Mouse (Mus musculus) hindbrain, embryonic 12.5 days (tissue): Measurements from ENCODE around the gene Anks1b. TPM values are rescaled to one million over a fixed set of nuclear protein-coding genes. Genes with fewer than 3 reads are reported as not detected.

ENCODE experiments used
- ATAC-seq: fragments of 200-750 bp; cut with Nextera tagmentation; 2 replicates; pipeline ENCODE4 v1.8.0; 2017; ENCODE audit warnings: moderate TSS enrichment; ENCODE audit not compliant: low FRiP score
- H3K27ac ChIP-seq: fragments of 300-500 bp; sonication (generic); 2 replicates; pipeline ENCODE4 v1.5.1; 2016; ENCODE audit warnings: mild to moderate bottlenecking
- H3K27me3 ChIP-seq: fragments of 300-500 bp; sonication (generic); 2 replicates; pipeline ENCODE4 v1.6.1; 2016; ENCODE audit warnings: mild to moderate bottlenecking
- H3K36me3 ChIP-seq: fragments of 300-500 bp; sonication (generic); 2 replicates; pipeline ENCODE4 v1.6.1; 2016; ENCODE audit warnings: mild to moderate bottlenecking
- H3K4me1 ChIP-seq: fragments of 300-500 bp; sonication (generic); 2 replicates; pipeline ENCODE4 v1.6.1; 2016
- H3K4me2 ChIP-seq: fragments of 300-500 bp; sonication (generic); replicated peaks from 2 replicates; pipeline ENCODE4 v1.6.1; 2016; ENCODE audit warnings: mild to moderate bottlenecking
- H3K4me3 ChIP-seq: fragments of 300-500 bp; sonication (generic); 2 replicates; pipeline ENCODE4 v1.5.1; 2016; ENCODE audit warnings: mild to moderate bottlenecking
- H3K9ac ChIP-seq: fragments of 300-500 bp; sonication (generic); 2 replicates; pipeline ENCODE4 v1.6.1; 2016; ENCODE audit warnings: mild to moderate bottlenecking, moderate library complexity
- H3K9me3 ChIP-seq: fragments of 300-500 bp; sonication (generic); replicated peaks from 2 replicates; pipeline ENCODE4 v1.6.1; 2016; ENCODE audit warnings: mild to moderate bottlenecking
- WGBS: fragments of 180-500 bp; shearing (Covaris S2); methylation state at CpG from one replicate; pipeline ENCODE4 v1.1.7; 2016; 5-methylcytosine and 5-hydroxymethylcytosine counted together
- polyA plus RNA-seq: library from polyadenylated mRNA; unstranded; fragments of >200 nt; fragmentation: Nextera tagmentation; extraction: Ambion mirVana; gene quantifications from 2 replicates; pipeline ENCODE4 v1.2.1, GENCODE M21; 2016

Anks1b gene
- polyA plus RNA-seq, 1 experiment from 2014 or later: 26.1 TPM

DNA sequence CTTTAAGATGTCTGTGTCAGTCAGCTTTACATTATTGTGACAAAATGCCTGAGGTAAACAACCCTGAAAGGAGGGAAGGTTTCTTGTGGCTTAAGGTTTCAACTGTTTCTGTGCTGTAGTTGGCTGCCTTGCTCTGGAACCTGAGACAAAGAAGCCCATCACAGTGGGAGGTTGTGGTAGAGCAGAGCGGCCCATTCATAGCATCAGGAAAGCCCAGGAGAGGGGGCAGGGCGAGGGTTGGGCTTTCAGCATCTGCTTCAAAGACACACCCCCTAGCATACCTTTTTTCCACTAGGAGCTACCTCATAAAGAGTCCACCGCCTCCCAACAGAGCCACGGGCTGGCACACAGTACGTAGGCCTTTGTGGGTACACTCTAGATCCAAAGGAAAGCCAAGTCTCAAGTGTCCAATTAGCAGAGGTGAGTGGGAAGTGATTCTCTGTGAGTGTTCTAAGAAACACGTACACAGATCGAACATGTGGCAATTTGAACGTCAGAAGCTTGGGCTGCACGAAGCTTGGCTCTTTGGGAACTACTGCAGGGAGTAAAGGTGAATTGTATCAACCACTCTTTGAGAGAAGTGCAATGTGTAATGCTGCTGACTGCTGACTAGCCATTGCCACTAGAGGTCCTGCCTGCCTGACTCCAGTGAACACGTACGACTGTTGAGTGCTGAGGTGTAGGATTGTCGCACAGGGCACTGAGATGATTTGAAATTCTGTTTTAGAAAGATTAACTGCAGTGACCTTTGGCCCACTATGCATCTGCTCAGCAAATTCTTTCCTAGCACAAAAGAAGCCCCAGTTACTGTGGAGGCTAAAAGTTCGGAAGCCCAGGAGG, 906.5 kb downstream of the Anks1b start:
- ATAC-seq: no peak
- Histone ChIP-seq H3K4me1 (no peaks in the 10 kb centered on the region), H3K9ac (no peak overlapping the region), H3K4me2 (no peak overlapping the region), H3K27ac (no peak overlapping the region), H3K36me3 (no peaks in the 10 kb centered on the region), H3K4me3 (no peak overlapping the region), H3K9me3 (no peaks in the 10 kb centered on the region), H3K27me3 (no peaks in the 10 kb centered on the region)
- 56% methylated on average over 13 of the region's 13 CpGs for WGBS

DNA sequence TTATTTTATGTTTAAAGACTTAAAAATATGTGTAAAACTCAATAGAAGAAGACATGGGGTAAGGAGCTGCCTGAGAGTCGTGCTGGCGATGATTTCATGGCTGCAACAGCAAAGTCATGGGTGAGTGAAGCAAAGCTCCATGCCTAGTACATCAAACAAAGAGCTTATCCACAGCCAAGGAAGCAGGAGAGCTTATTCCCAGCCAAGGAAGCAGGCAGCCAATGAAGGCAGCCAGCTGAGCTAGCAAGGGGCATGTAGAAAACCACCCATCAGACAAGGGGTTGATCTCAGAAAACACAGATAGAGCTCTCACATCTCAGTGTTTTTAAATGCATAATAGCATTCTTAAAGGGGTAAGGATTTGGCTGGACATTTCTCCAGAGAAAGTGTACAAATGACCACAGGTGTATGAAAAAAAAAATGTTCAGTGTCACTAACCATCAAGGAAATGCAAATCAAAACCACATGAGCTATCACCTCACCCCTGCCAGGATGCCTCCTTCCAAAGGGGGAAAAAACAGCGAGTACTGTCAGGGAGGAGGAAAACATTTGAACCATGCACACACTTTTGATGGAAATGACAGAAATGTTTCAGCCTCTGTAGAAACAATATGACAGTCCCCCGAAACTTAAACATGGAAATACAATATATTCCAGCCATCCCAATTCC, 911.8 kb downstream of the Anks1b start:
- no peak for ATAC-seq
- no peaks in the 10 kb centered on the region for H3K9me3 ChIP-seq
- no peak overlapping the region for H3K9ac ChIP-seq
- no peak overlapping the region for H3K4me2 ChIP-seq
- no peaks in the 10 kb centered on the region for H3K36me3 ChIP-seq
- no peaks in the 10 kb centered on the region for H3K27me3 ChIP-seq
- WGBS: 77% methylated on average over 4 of the region's 4 CpGs
- H3K27ac ChIP-seq: no peak overlapping the region
- H3K4me1 ChIP-seq: no peaks in the 10 kb centered on the region
- no peak overlapping the region for H3K4me3 ChIP-seq

DNA sequence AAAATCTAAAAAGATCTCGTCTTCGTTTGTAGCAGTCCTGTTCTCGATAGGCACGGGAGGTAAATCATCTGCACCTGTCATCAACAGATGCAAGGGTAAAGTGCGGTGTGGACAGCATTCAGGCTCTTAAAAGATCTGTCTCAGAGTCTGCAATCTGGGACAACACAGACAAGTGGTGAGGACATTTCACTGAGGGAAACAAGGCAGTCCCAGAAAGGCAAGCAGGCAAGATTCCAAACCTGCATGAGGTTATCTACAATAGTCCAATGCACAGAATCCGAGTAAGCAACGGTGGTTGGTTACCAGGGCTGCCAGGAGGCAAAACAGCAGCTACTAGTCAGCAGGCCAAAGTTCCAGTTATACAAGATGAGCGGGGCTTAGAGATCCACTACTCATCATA, 912.4 kb downstream of the Anks1b start:
- Histone ChIP-seq H3K4me1 (no peaks in the 10 kb centered on the region), H3K9me3 (no peaks in the 10 kb centered on the region), H3K27ac (no peak overlapping the region), H3K4me3 (no peak overlapping the region), H3K9ac (no peak overlapping the region), H3K36me3 (no peaks in the 10 kb centered on the region), H3K4me2 (no peak overlapping the region), H3K27me3 (no peaks in the 10 kb centered on the region)
- 89% methylated on average over 8 of the region's 8 CpGs for WGBS
- no peak for ATAC-seq

DNA sequence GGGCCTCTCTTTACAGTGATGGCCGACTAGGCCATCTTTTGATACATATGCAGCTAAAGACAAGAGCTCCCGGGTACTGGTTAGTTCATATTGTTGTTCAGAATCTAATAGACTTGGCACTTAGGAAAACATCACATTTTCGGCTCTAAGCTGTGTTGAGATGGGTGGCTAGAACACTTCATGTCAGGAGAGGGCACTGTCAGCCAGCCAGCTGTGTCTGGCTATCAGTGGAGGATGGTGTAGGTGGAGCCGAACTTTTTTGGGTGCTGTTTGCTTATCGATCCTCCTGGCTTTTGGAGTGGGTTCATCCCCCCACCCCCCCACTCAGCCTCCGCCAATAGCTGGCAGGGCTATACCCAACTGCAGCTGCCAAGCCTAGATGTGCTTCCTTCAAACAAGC, 929.8 kb downstream of the Anks1b start:
- Histone ChIP-seq H3K4me2 (no peak overlapping the region), H3K27me3 (no peaks in the 10 kb centered on the region), H3K4me1 (no peaks in the 10 kb centered on the region), H3K4me3 (no peak overlapping the region), H3K27ac (no peak overlapping the region), H3K9me3 (no peaks in the 10 kb centered on the region), H3K36me3 (no peaks in the 10 kb centered on the region), H3K9ac (no peak overlapping the region)
- ATAC-seq: no peak
- WGBS: 45% methylated on average over 6 of the region's 6 CpGs

DNA sequence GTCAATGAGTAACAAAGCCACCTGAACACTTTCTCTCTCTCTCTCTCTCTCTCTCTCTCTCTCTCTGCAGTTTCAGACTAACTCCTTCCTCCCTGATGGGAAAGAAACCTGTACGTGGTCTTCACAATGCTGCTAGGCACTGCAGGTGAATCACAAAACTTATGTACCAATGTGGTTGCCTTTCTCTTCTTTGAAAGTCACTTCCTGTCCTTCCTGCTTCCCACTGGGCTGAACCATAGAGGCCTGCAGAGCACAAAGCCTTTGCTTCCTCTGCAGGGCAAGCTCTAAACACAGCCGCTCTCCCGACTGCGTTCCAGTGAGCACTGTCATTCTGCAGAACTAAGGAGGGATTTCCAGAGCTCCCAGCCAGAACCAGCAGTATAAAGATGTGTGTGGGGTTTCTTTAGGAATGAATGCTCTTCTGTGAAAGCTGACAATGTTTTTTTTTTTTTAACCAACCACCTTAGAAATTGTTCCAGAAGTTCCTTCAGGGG, 931.3 kb downstream of the Anks1b start:
- no peak overlapping the region for H3K4me2 ChIP-seq
- H3K27ac ChIP-seq: no peak overlapping the region
- H3K9ac ChIP-seq: no peak overlapping the region
- no peak for ATAC-seq
- no peaks in the 10 kb centered on the region for H3K9me3 ChIP-seq
- no peaks in the 10 kb centered on the region for H3K4me1 ChIP-seq
- WGBS: 10% methylated on average over 4 of the region's 4 CpGs
- H3K27me3 ChIP-seq: no peaks in the 10 kb centered on the region
- no peak overlapping the region for H3K4me3 ChIP-seq
- H3K36me3 ChIP-seq: no peaks in the 10 kb centered on the region

DNA sequence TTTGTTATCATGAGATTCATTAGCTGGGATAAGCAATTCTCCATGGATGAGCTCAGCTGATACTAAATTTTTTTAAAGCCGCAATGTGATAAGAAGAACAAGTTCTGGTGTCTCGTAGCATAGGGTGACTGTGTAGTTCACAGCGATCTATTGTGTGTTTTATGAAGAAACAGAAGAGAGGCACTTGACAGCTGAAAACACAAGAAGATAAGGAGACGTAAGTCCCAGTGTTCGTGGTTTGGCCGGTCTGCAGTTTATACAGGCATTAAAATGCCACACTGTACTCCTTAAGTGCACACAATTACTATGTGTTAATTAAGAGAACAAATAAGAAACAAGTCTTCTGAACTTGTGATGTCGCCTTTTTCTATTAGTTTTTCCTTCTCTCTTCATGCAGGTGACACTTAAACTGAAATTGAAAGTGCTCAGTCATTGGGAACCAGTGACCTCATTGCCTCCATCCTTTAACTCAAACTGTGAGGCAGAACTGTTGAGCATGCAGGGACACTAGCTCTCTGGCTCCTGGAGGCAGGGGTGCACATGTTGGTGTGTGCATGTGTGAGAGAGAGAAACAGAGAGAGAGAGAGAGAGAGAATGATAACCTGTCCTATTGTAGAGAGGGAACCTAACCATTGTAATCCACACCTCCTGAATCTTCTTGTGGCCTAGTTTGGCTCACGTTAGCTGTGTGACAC, 935.5 kb downstream of the Anks1b start:
- Histone ChIP-seq H3K27me3 (no peaks in the 10 kb centered on the region), H3K4me3 (no peak overlapping the region), H3K9me3 (no peaks in the 10 kb centered on the region), H3K36me3 (no peaks in the 10 kb centered on the region), H3K4me1 (peaks cover 5% of the 10 kb centered on the region; the same call in 1 of the 2 replicates), H3K9ac (no peak overlapping the region), H3K27ac (no peak overlapping the region), H3K4me2 (no peak overlapping the region)
- no peak for ATAC-seq
- 83% methylated on average over 8 of the region's 8 CpGs for WGBS

DNA sequence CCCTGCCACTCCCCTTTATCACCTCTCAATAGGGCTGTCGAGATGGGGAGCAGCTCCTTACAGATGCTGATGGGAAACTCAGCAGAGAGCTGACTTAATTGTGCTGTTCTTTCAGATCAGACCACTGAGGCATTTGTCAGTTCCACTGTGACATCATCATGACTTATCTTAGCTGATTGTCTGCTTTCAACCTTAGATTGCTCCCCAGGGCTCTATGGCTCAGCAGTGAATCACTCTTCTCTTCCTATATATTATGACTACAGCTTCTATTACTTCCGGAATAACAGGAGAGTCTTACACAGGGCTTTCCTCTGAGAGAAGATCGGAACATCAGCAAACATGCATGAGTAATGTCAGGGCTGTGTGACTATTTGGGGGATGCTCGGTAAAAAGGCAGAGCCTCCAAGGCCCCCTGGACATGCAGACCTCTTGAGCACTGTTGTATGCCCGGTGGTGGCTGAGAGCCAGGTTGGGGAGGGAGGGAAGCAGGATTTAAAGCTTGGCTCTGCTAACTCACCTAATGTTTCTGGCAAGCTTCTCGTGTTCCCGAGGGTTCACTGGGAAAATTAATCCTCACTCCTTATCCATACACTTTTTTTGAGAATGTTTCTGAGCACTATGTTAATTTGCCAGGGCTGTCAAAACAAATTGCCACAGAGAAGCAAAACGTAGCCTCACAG, 936.7 kb downstream of the Anks1b start:
- Histone ChIP-seq H3K4me3 (no peak overlapping the region), H3K27me3 (no peaks in the 10 kb centered on the region), H3K9ac (no peak overlapping the region), H3K9me3 (no peaks in the 10 kb centered on the region), H3K27ac (no peak overlapping the region), H3K4me1 (peaks cover 5% of the 10 kb centered on the region; the same call in 1 of the 2 replicates), H3K36me3 (no peaks in the 10 kb centered on the region), H3K4me2 (no peak overlapping the region)
- WGBS: 27% methylated on average over 8 of the region's 8 CpGs
- no peak for ATAC-seq

DNA sequence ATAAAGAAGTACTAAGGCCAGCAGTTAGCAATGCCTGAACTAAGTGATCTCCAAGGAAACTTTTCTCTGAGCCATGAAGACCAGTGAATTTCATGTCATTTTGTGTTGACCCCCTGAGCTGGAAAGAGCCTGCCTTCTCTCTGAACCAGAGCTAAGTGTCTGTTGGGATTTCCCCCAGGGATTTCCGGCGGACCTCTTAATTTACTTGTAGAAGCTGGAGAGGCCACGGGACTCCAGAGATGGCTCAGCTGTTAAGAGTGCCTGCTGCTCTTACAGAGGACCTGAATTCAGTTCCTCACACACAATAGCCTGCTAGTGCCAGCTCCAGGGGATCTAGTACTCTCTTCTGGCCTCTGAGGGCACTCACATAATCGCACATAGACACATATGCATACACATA, 938.1 kb downstream of the Anks1b start:
- no peak overlapping the region for H3K4me2 ChIP-seq
- H3K27ac ChIP-seq: no peak overlapping the region
- no peak overlapping the region for H3K4me3 ChIP-seq
- H3K4me1 ChIP-seq: peaks cover 5% of the 10 kb centered on the region; the same call in 1 of the 2 replicates
- WGBS: 60% methylated on average over 4 of the region's 4 CpGs
- no peaks in the 10 kb centered on the region for H3K27me3 ChIP-seq
- H3K9ac ChIP-seq: no peak overlapping the region
- H3K9me3 ChIP-seq: no peaks in the 10 kb centered on the region
- no peaks in the 10 kb centered on the region for H3K36me3 ChIP-seq
- no peak for ATAC-seq

DNA sequence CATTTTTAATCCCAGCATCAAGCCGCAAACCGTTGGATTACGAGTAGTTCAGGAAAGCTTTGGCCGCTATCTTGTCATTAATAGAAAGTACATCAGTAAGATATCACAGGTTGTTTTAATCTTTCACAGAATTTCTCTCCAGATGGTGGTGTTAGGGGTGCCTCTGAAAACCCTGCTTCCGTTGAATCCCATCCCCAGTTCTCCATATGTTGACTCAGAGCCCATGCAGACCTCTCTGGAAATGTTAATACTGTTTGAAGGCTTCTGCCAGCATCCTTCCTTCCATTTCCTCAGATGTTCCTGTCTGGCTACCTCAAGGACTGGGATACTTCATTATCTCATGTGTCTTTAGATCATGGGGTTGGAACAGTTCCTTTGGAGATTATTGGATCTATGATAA, 940.0 kb downstream of the Anks1b start:
- Histone ChIP-seq H3K27me3 (no peaks in the 10 kb centered on the region), H3K4me3 (no peak overlapping the region), H3K4me1 (peaks cover 8% of the 10 kb centered on the region; the same call in 1 of the 2 replicates), H3K36me3 (no peaks in the 10 kb centered on the region), H3K27ac (no peak overlapping the region), H3K9ac (no peak overlapping the region), H3K4me2 (no peak overlapping the region), H3K9me3 (no peaks in the 10 kb centered on the region)
- 94% methylated on average over 5 of the region's 5 CpGs for WGBS
- no peak for ATAC-seq

DNA sequence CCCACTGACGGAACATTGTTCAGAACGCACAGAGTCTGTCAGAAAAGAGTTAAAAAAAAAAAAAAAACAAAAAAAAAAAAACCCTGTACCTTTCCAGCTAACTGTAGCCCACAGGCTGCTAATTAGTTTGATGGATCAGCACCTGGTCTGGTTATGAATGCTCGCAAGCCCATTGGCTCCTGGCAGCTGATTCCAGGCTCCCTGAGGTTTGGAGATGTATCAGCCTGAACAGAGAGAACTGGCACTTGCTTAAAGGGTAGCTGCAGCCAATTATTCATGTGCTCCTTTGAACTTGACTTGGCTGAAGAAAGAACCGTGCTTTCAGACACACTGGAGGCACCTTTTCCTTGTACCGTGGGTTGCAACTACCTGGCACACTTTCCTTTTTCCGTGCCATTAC, 941.1 kb downstream of the Anks1b start:
- Histone ChIP-seq H3K4me3 (no peak overlapping the region), H3K4me1 (peaks cover 13% of the 10 kb centered on the region; the same call in 1 of the 2 replicates), H3K27me3 (no peaks in the 10 kb centered on the region), H3K36me3 (no peaks in the 10 kb centered on the region), H3K9me3 (no peaks in the 10 kb centered on the region), H3K4me2 (no peak overlapping the region), H3K9ac (no peak overlapping the region), H3K27ac (no peak overlapping the region)
- peak; percentile 62; the same call in 1 of the 2 replicates for ATAC-seq
- whole genome bisulfite sequencing: 65% methylated on average over 6 of the region's 6 CpGs

DNA sequence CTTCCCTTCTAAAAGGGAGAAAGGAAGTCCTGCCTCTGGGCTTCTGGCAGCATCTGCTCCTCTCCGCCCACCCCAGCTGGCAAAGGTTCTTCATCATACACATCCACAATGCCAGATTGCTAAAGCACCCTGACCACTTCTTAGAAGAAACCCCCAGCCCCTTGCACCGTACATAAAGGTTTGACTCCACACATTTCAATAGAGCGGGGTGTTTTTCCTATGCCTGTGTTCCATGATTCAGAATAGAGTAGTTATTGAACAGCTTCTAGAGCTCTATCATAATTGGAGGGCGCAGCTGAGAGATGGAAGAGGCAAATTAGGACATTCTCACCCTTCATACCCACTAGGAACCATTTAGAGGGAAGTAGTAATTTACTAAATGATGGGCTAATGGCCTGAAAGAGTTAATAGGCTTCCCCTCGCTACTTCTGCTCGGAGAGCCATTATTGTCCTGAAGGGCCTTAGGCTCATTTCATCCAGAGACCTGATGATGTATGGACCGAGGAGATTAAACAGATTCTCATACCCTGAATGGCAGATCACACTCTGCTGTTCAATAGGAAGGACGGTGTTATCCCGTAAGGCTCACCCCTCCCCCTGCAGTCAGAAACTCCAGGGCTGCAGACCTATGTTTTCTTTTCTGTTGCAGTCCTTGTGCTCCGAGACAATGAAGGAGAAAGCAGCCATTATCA, 945.1 kb downstream of the Anks1b start:
- Histone ChIP-seq H3K27ac (peak overlapping the region; percentile 58), H3K4me1 (peaks cover 8% of the 10 kb centered on the region; the same call in 1 of the 2 replicates), H3K9me3 (no peaks in the 10 kb centered on the region), H3K9ac (no peak overlapping the region), H3K4me3 (no peak overlapping the region), H3K27me3 (no peaks in the 10 kb centered on the region), H3K4me2 (0 out of 2 replicates have a peak overlapping the region, but pooled peaks have one; percentile 0), H3K36me3 (no peaks in the 10 kb centered on the region)
- WGBS: 37% methylated on average over 10 of the region's 10 CpGs
- ATAC-seq: peak; percentile 67
